Mouse (Mus musculus): ENCODE data around the gene Gpm6a. TPM values are rescaled to one million over a fixed set of nuclear protein-coding genes. Genes with fewer than 3 reads are reported as not detected.
"Not testable (repeated sequence)": the region's sequence is repeated elsewhere in the genome, so short reads cannot be mapped to it uniquely, and the experiment has no call there.

Gpm6a gene
- polyA plus RNA-seq, 1 experiment from 2014 or later = 2.8 TPM

GRCm38 (mm10) chr8:55028371-55028770 is 73.7 kb downstream of the Gpm6a start:
- no peaks in the 10 kb centered on the region for H3K4me1 ChIP-seq (ENCODE audit: control insufficient read depth, low read depth, low read length)
- WGBS (ENCODE audit: insufficient replicate concordance) = 56% methylated on average over 2 of the region's 2 CpGs
- H3K9me3 ChIP-seq (replicated peaks; ENCODE audit: control insufficient read depth, low read length) = no peaks in the 10 kb centered on the region
- no peak for ATAC-seq (ENCODE audit: low read depth)
- H3K27me3 ChIP-seq (ENCODE audit: control insufficient read depth, insufficient read depth, low read depth, low read length) = no peaks in the 10 kb centered on the region
- H3K4me3 ChIP-seq (ENCODE audit: low read depth, low read length) = no peak overlapping the region
- H3K9ac ChIP-seq (ENCODE audit: low read depth, low read length) = no peak overlapping the region
- no peak overlapping the region for H3K4me2 ChIP-seq (ENCODE audit: low read depth, low read length)
- no peaks in the 10 kb centered on the region for H3K36me3 ChIP-seq (ENCODE audit: control insufficient read depth, insufficient read depth)
- no peak overlapping the region for H3K27ac ChIP-seq (ENCODE audit: low read length)

- Histone ChIP-seq H3K36me3 (ENCODE audit: control insufficient read depth, insufficient read depth) (no peaks in the 10 kb centered on the region), H3K9me3 (replicated peaks; ENCODE audit: control insufficient read depth, low read length) (no peaks in the 10 kb centered on the region), H3K27me3 (ENCODE audit: control insufficient read depth, insufficient read depth, low read depth, low read length) (no peaks in the 10 kb centered on the region), H3K27ac (ENCODE audit: low read length) (no peak overlapping the region), H3K4me1 (ENCODE audit: control insufficient read depth, low read depth, low read length) (no peaks in the 10 kb centered on the region), H3K4me2 (ENCODE audit: low read depth, low read length) (no peak overlapping the region), H3K4me3 (ENCODE audit: low read depth, low read length) (no peak overlapping the region), H3K9ac (ENCODE audit: low read depth, low read length) (no peak overlapping the region)
- no peak for ATAC-seq (ENCODE audit: low read depth)
Observed at GRCm38 (mm10) chr8:55031099-55031498, 76.5 kb downstream of the Gpm6a start.

GRCm38 (mm10) chr8:55034309-55034708 is 79.7 kb downstream of the Gpm6a start:
- H3K27me3 ChIP-seq (ENCODE audit: control insufficient read depth, insufficient read depth, low read depth, low read length) = no peaks in the 10 kb centered on the region
- H3K4me2 ChIP-seq (ENCODE audit: low read depth, low read length) = no peak overlapping the region
- ATAC-seq (ENCODE audit: low read depth) = no peak
- no peaks in the 10 kb centered on the region for H3K36me3 ChIP-seq (ENCODE audit: control insufficient read depth, insufficient read depth)
- no peak overlapping the region for H3K4me3 ChIP-seq (ENCODE audit: low read depth, low read length)
- no peaks in the 10 kb centered on the region for H3K9me3 ChIP-seq (replicated peaks; ENCODE audit: control insufficient read depth, low read length)
- 3% methylated on average over 1 of the region's 1 CpGs for WGBS (ENCODE audit: insufficient replicate concordance)
- no peaks in the 10 kb centered on the region for H3K4me1 ChIP-seq (ENCODE audit: control insufficient read depth, low read depth, low read length)
- H3K9ac ChIP-seq (ENCODE audit: low read depth, low read length) = no peak overlapping the region
- no peak overlapping the region for H3K27ac ChIP-seq (ENCODE audit: low read length)

- Histone ChIP-seq H3K27ac (ENCODE audit: low read length) (no peak overlapping the region), H3K9me3 (replicated peaks; ENCODE audit: control insufficient read depth, low read length) (no peaks in the 10 kb centered on the region), H3K4me3 (ENCODE audit: low read depth, low read length) (no peak overlapping the region), H3K4me1 (ENCODE audit: control insufficient read depth, low read depth, low read length) (no peaks in the 10 kb centered on the region), H3K4me2 (ENCODE audit: low read depth, low read length) (no peak overlapping the region), H3K36me3 (ENCODE audit: control insufficient read depth, insufficient read depth) (no peaks in the 10 kb centered on the region), H3K9ac (ENCODE audit: low read depth, low read length) (no peak overlapping the region), H3K27me3 (ENCODE audit: control insufficient read depth, insufficient read depth, low read depth, low read length) (no peaks in the 10 kb centered on the region)
- no peak for ATAC-seq (ENCODE audit: low read depth)
Observed at GRCm38 (mm10) chr8:55035416-55035815, 80.8 kb downstream of the Gpm6a start.

GRCm38 (mm10) chr8:55042955-55043354 is 88.3 kb downstream of the Gpm6a start:
- H3K4me1 ChIP-seq (ENCODE audit: control insufficient read depth, low read depth, low read length) = no peaks in the 10 kb centered on the region

GRCm38 (mm10) chr8:55048396-55048795 is 93.8 kb downstream of the Gpm6a start:
- H3K27ac ChIP-seq (ENCODE audit: low read length) = no peak overlapping the region
- no peak overlapping the region for H3K4me2 ChIP-seq (ENCODE audit: low read depth, low read length)
- no peaks in the 10 kb centered on the region for H3K9me3 ChIP-seq (replicated peaks; ENCODE audit: control insufficient read depth, low read length)
- H3K4me3 ChIP-seq (ENCODE audit: low read depth, low read length) = no peak overlapping the region
- H3K27me3 ChIP-seq (ENCODE audit: control insufficient read depth, insufficient read depth, low read depth, low read length) = no peaks in the 10 kb centered on the region
- no peaks in the 10 kb centered on the region for H3K36me3 ChIP-seq (ENCODE audit: control insufficient read depth, insufficient read depth)
- ATAC-seq (ENCODE audit: low read depth) = no peak
- 70% methylated on average over 3 of the region's 3 CpGs for WGBS (ENCODE audit: insufficient replicate concordance)
- H3K4me1 ChIP-seq (ENCODE audit: control insufficient read depth, low read depth, low read length) = no peaks in the 10 kb centered on the region
- H3K9ac ChIP-seq (ENCODE audit: low read depth, low read length) = no peak overlapping the region

More at GRCm38 (mm10) chr8:55042955-55043354, 88.3 kb downstream of the Gpm6a start:
- Histone ChIP-seq H3K27me3 (ENCODE audit: control insufficient read depth, insufficient read depth, low read depth, low read length) (no peaks in the 10 kb centered on the region), H3K9me3 (replicated peaks; ENCODE audit: control insufficient read depth, low read length) (no peaks in the 10 kb centered on the region), H3K4me2 (ENCODE audit: low read depth, low read length) (no peak overlapping the region), H3K27ac (ENCODE audit: low read length) (no peak overlapping the region), H3K4me3 (ENCODE audit: low read depth, low read length) (no peak overlapping the region), H3K36me3 (ENCODE audit: control insufficient read depth, insufficient read depth) (no peaks in the 10 kb centered on the region), H3K9ac (ENCODE audit: low read depth, low read length) (no peak overlapping the region)
- WGBS (ENCODE audit: insufficient replicate concordance) = 23% methylated on average over 1 of the region's 1 CpGs
- ATAC-seq (ENCODE audit: low read depth) = no peak

GRCm38 (mm10) chr8:55049979-55050378 is 95.3 kb downstream of the Gpm6a start:
- Histone ChIP-seq H3K27ac (ENCODE audit: low read length) (no peak overlapping the region), H3K4me2 (ENCODE audit: low read depth, low read length) (no peak overlapping the region), H3K9me3 (replicated peaks; ENCODE audit: control insufficient read depth, low read length) (no peaks in the 10 kb centered on the region), H3K27me3 (ENCODE audit: control insufficient read depth, insufficient read depth, low read depth, low read length) (no peaks in the 10 kb centered on the region), H3K9ac (ENCODE audit: low read depth, low read length) (no peak overlapping the region), H3K4me1 (ENCODE audit: control insufficient read depth, low read depth, low read length) (no peaks in the 10 kb centered on the region), H3K4me3 (ENCODE audit: low read depth, low read length) (no peak overlapping the region), H3K36me3 (ENCODE audit: control insufficient read depth, insufficient read depth) (no peaks in the 10 kb centered on the region)
- ATAC-seq (ENCODE audit: low read depth) = no peak
- WGBS (ENCODE audit: insufficient replicate concordance) = 53% methylated on average over 4 of the region's 4 CpGs

GRCm38 (mm10) chr8:55068811-55069210 is 114.2 kb downstream of the Gpm6a start:
- WGBS (ENCODE audit: insufficient replicate concordance) = 78% methylated on average over 2 of the region's 2 CpGs
- not testable (repeated sequence) for H3K27ac ChIP-seq (ENCODE audit: low read length); H3K4me1 ChIP-seq (ENCODE audit: control insufficient read depth, low read depth, low read length); H3K9me3 ChIP-seq (replicated peaks; ENCODE audit: control insufficient read depth, low read length); ATAC-seq (ENCODE audit: low read depth); H3K4me2 ChIP-seq (ENCODE audit: low read depth, low read length); H3K27me3 ChIP-seq (ENCODE audit: control insufficient read depth, insufficient read depth, low read depth, low read length); H3K36me3 ChIP-seq (ENCODE audit: control insufficient read depth, insufficient read depth); H3K9ac ChIP-seq (ENCODE audit: low read depth, low read length); H3K4me3 ChIP-seq (ENCODE audit: low read depth, low read length)

- WGBS (ENCODE audit: insufficient replicate concordance) = 74% methylated on average over 10 of the region's 10 CpGs
- Histone ChIP-seq H3K27me3 (ENCODE audit: control insufficient read depth, insufficient read depth, low read depth, low read length) (no peaks in the 10 kb centered on the region), H3K4me1 (ENCODE audit: control insufficient read depth, low read depth, low read length) (no peaks in the 10 kb centered on the region), H3K9me3 (replicated peaks; ENCODE audit: control insufficient read depth, low read length) (no peaks in the 10 kb centered on the region), H3K4me3 (ENCODE audit: low read depth, low read length) (no peak overlapping the region), H3K27ac (ENCODE audit: low read length) (no peak overlapping the region), H3K9ac (ENCODE audit: low read depth, low read length) (no peak overlapping the region), H3K36me3 (ENCODE audit: control insufficient read depth, insufficient read depth) (no peaks in the 10 kb centered on the region), H3K4me2 (ENCODE audit: low read depth, low read length) (no peak overlapping the region)
- no peak for ATAC-seq (ENCODE audit: low read depth)
Observed at GRCm38 (mm10) chr8:55073481-55073880, 118.8 kb downstream of the Gpm6a start.

- H3K27me3 ChIP-seq (ENCODE audit: control insufficient read depth, insufficient read depth, low read depth, low read length) = no peaks in the 10 kb centered on the region
- H3K4me3 ChIP-seq (ENCODE audit: low read depth, low read length) = no peak overlapping the region
- no peaks in the 10 kb centered on the region for H3K36me3 ChIP-seq (ENCODE audit: control insufficient read depth, insufficient read depth)
- no peaks in the 10 kb centered on the region for H3K9me3 ChIP-seq (replicated peaks; ENCODE audit: control insufficient read depth, low read length)
- H3K4me2 ChIP-seq (ENCODE audit: low read depth, low read length) = no peak overlapping the region
- no peak for ATAC-seq (ENCODE audit: low read depth)
- no peaks in the 10 kb centered on the region for H3K4me1 ChIP-seq (ENCODE audit: control insufficient read depth, low read depth, low read length)
- no peak overlapping the region for H3K9ac ChIP-seq (ENCODE audit: low read depth, low read length)
- H3K27ac ChIP-seq (ENCODE audit: low read length) = no peak overlapping the region
Observed at GRCm38 (mm10) chr8:55102195-55102594, 147.6 kb downstream of the Gpm6a start.

Measured in liver, embryonic 16.5 days (tissue).